Mouse (Mus musculus) spleen, adult 2 months (tissue): ENCODE data around the gene Naga.

Experiments
- CTCF ChIP-seq: fragments of 200-500 bp; IDR thresholded peaks from 2 replicates; pipeline ENCODE4 v1.5.1; 2011; ENCODE audit warnings: mild to moderate bottlenecking, inconsistent platforms; ENCODE audit not compliant: insufficient read depth, insufficient read length, insufficient replicate concordance; ENCODE audit errors: extremely low read depth
- POLR2A ChIP-seq: fragments of 200-500 bp; IDR thresholded peaks from 2 replicates; pipeline ENCODE4 v1.6.1; 2011; ENCODE audit warnings: low read depth, low read length, inconsistent platforms

GRCm38 (mm10) chr15:82319613-82320012, 19.1 kb downstream of the Naga start:
- TF ChIP-seq CTCF (no peak), POLR2A (no peak)
